Mouse (Mus musculus): ENCODE data around the gene Krt33a.

Krt33a gene

GRCm38 (mm10) chr11:99986180-99986647, 29.8 kb downstream of the Krt33a start, which contains the start of gene Krtap16-1:
Gene Krtap16-1, minus strand, starts transcription at chr11:99986597.
- no peak for DNase-seq (ENCODE audit: low spot score in 2 of 2)

GRCm38 (mm10) chr11:99985291-99986092, 30.5 kb downstream of the Krt33a start:
- no peak for DNase-seq (ENCODE audit: low spot score in 2 of 2)

- DNase-seq (ENCODE audit: low spot score in 2 of 2): no peak
Measured at GRCm38 (mm10) chr11:99983442-99983841, 32.6 kb downstream of the Krt33a start.

GRCm38 (mm10) chr11:99982731-99983130, 33.3 kb downstream of the Krt33a start:
- DNase-seq (ENCODE audit: low spot score in 2 of 2): no peak

GRCm38 (mm10) chr11:99978953-99979352, 37.1 kb downstream of the Krt33a start, which contains the start of gene Krtap29-1:
Gene Krtap29-1, minus strand, starts transcription at chr11:99979053.
- DNase-seq (ENCODE audit: low spot score in 2 of 2): no peak

- no peak for DNase-seq (ENCODE audit: low spot score in 2 of 2)
Measured at GRCm38 (mm10) chr11:99965961-99966360, 50.1 kb downstream of the Krt33a start.

GRCm38 (mm10) chr11:99964213-99964612, 51.8 kb downstream of the Krt33a start:
- no peak for DNase-seq (ENCODE audit: low spot score in 2 of 2)
